Mouse (Mus musculus) fat pad, adult 2 months (tissue): Measurements from ENCODE around the gene Hipk1.
"Not testable (repeated sequence)": the region's sequence is repeated elsewhere in the genome, so short reads cannot be mapped to it uniquely, and the experiment has no call there.

Source experiments
- DNase-seq: peaks from one replicate; pipeline ENCODE4 v3.0.0-alpha.2; 2011; ENCODE audit warnings: low read depth, low spot score; ENCODE audit errors: extremely low read depth

Hipk1 gene

GRCm38 (mm10) chr3:103791230-103792110 lies at the start of gene Hipk1:
TSS of gene Hipk1 (minus strand) at chr3:103791563.
- DNase-seq: no peak

- not testable (repeated sequence) for DNase-seq
These were observed 49.6 kb upstream of the Hipk1 start for GRCm38 (mm10) chr3:103840946-103841345.

GRCm38 (mm10) chr3:103840195-103840594 lies 48.8 kb upstream of the Hipk1 start:
- not testable (repeated sequence) for DNase-seq

GRCm38 (mm10) chr3:103839711-103840110 lies 48.3 kb upstream of the Hipk1 start:
- no peak for DNase-seq

DNA sequence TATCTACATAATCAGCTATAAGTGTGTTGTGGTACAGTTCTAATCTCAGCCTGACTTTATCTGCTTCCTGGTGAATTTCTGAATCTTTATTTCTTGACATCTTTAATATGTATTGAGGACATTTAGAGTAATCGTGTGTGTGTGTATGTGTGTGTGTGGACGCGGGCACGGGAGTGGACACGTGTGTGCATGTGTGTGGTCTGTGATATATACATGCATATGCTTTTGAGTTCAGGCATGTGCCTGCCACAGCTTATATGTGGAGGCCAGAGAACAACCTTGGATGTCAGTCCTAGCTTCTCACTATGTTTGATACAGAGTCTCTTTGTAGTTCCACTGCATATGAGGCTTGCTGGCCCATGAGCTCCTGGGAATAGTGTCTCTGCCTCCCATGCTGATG lies 45.1 kb upstream of the Hipk1 start:
- no peak for DNase-seq

DNA sequence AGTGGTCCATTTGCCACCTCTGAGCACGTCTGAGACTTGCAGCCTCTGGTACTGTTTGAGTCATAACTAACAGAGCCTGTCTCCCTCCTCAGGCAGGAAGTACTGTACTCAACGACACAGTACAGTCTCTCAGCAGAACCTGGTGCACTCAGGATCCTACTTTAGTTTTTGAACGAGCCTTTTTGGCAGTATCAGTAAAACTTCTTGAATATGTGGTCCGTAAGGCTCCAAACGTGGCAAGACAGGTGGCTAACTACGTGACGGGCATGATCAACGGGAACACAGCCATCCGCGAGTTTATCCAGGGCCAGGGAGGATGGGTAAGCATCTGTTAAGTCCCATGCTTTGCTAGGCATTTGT lies 44.6 kb upstream of the Hipk1 start:
- no peak for DNase-seq

DNA sequence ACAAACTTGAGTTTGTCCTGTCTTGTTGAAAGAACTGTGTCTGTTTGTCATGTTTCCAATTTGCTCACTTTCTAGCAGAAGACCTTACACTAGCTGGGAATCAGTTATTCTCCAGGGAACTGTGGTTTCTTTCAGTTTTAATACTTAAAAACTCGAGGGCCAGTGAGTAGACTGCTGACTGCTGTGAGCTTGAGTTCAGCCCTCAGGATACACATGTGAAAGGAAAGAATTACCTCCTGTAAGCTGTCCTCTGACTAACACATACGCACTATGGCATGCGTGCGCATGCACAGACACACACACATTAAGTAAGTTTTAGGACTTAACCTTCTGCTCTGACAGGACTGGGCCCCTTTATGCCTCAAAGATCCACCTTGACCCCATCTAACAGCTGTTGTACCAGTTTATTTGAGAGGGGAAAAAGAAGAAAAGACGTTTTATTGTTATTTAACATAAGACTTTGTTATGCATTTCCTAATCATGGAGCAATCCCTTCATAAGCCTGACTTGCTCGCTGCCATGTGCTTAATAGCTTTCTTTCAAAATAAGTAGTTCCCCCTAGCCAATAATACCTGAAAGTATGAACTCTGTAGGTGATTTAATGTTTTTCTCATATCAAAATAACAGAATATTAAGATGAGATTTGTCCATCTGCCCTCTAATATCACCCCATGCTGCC lies 44.0 kb upstream of the Hipk1 start:
- DNase-seq: peak; percentile 19

GRCm38 (mm10) chr3:103834001-103834400 lies 42.6 kb upstream of the Hipk1 start:
- DNase-seq: no peak

DNA sequence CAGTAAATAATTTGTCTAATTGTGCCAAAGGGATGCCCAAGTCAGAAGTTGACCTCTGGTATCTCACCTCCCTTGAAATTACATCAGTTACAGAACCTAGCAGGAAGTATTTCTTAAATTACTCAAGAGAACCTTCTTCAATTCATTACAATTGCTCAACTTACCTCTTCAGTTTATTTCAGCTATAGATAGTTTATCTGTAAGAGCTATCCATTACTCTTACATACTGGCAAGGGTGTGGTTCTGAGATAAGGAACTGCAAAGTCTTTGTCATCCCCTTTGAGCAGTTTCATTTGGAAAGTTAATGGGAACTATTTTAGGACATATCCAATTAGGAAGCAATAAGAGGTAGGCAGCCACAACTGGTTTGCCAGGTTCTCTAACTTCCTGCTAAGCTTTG lies 41.1 kb upstream of the Hipk1 start, which contains the start of gene Bcl2l15:
Gene Bcl2l15, plus strand, starts transcription at position 176 of the 400 bp plus-strand sequence.
- DNase-seq: no peak

GRCm38 (mm10) chr3:103831146-103831545 lies 39.8 kb upstream of the Hipk1 start:
- no peak for DNase-seq

- DNase-seq: not testable (repeated sequence)
These were observed 39.3 kb upstream of the Hipk1 start for GRCm38 (mm10) chr3:103830681-103831080.

DNA sequence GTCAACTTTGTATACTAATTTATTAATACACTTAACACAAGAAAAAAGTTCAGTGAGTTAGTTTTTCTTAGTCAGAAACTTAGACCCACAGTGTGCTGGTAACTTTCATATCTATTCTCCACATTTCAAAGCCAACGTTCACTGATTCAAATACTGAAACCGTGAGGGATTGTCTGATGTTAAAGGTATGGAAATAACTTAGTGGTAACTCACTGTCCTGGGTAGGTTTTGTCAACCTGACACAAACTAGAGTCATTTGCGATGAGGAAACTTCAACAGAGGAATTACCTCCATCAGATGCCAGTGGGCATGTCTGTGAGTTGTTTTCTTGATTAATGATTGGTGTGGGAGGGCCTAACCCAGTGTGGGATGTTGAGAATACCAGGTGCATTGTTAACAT lies 37.7 kb upstream of the Hipk1 start:
- DNase-seq: no peak

- no peak for DNase-seq
These were observed 36.2 kb upstream of the Hipk1 start for GRCm38 (mm10) chr3:103827548-103827947.

DNA sequence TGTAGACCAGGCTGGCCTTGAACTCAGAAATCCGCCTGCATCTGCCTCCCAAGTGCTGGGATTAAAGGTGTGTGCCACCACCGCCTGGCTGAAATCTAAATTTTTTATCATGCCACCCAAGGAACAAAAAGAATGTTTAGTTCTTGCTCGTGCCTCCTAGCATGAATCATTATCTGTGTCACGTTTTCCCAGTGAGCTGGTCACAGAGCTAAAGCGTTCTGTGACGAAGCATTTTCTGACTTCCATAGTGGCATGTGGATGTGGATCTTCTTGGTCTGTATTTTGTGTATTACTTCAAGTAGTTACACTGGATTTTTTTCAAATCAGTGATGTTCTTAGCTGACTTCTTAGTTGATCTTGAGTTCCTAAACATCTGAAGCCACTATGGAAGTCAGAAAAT lies 19.6 kb upstream of the Hipk1 start:
- no peak for DNase-seq

DNA sequence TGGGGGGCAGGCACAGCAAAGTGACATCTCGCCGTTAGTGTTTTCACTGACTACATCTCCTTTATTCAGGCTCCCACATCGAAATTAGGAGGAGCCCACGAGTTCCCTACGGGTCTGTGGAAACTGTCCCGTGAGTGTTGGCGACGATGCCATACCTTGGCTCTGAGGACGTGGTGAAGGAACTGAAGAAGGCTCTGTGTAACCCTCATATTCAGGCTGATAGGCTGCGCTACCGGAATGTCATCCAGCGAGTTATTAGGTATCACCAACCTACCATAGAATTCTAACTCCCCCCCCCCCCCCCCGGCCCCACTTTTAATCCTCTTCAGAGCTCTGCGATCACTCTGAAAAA lies 18.4 kb upstream of the Hipk1 start:
- no peak for DNase-seq

DNA sequence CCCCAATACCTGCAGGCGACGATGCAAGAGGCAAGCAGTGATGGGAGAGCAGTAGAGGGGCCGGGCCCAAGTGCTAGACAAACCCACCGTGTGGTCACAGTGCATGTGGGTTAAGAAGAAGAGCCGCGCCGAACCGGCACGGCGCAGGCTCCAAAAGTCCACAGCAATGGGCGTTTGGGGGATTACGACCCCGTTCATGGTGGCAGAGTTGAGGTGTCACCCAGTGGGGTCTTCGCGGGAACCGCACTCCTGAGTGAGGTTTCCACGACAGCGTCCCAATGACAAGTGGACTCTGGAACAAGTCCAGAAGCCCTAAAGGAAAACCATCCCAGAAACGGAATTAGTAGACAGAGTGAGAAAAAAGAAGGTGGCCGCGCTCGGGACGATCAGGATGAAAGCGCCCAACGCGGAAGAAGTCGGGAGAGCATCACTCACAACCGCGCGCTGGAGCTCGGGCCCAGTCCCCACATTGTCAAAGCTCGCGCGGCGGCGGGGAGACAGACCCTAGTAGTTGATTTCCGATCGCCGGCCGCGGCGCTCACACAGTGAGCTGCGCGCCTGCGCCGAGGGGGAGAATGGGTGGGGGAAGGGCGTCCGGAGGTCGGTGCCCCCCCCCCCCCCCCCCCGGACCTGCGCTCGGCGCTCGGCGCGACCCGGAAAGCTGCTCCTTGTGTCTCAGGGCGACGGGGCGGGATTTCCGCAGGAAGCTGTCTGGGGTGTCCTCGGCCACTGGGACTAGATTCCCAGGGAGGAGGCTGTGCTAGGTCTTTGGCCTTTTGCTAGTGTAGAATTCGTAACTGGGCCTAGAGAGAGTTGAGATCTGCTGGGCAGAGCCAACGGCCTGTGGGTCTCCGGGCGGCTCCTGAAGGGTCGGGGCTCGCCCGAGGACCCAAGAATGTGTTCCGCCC lies 17.8 kb upstream of the Hipk1 start, which contains the start of the genes Dclre1b, Ap4b1 and Gm43064:
Gene Dclre1b, minus strand, starts transcription at position 554 of the 908 bp plus-strand sequence.
Gene Ap4b1, plus strand, starts transcription at position 630 of the 908 bp plus-strand sequence.
Gene Gm43064, plus strand, starts transcription at position 683 of the 908 bp plus-strand sequence.
- DNase-seq: no peak

- no peak for DNase-seq
These were observed 14.3 kb upstream of the Hipk1 start for GRCm38 (mm10) chr3:103805671-103806070.

DNA sequence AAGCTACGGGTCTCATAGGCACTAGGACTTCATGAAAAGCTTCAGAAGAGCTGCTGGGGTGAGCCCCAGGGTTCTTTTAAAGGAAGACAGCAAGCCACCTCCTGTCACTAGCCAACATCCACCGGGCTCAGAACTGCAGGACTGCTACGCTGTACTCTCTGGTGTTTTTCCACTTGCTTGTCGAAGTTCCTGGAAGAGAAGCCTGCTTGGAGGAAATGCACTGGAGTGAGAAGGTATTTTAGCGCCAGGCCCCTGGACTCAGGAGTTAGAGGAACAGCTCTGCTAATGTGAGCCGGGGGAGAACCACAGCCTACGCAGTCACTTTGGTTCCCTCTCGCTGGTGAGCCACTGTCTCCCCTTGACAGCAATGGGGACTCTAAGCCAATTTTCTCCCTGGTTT lies 11.5 kb upstream of the Hipk1 start:
- no peak for DNase-seq

- DNase-seq: peak; percentile 98
These were observed 10.5 kb upstream of the Hipk1 start for GRCm38 (mm10) chr3:103801631-103802531.

GRCm38 (mm10) chr3:103799507-103799906 lies 8.1 kb upstream of the Hipk1 start:
- no peak for DNase-seq
